Mouse (Mus musculus): ENCODE data around the gene Rbfox3. TPM values are rescaled to one million over a fixed set of nuclear protein-coding genes. Genes with fewer than 3 reads are reported as not detected.
"Not testable (repeated sequence)": the region's sequence is repeated elsewhere in the genome, so short reads cannot be mapped to it uniquely, and the experiment has no call there.

The Rbfox3 gene
- polyA plus RNA-seq, 1 experiment from 2014 or later = 0.37 TPM

- Histone ChIP-seq H3K27ac (ENCODE audit: low read depth, low read length) (no peak overlapping the region), H3K4me2 (replicated peaks; ENCODE audit: low read depth, low read length) (no peak overlapping the region), H3K27me3 (ENCODE audit: control insufficient read depth, insufficient read depth, low read length) (no peaks in the 10 kb centered on the region), H3K4me1 (ENCODE audit: control insufficient read depth, insufficient read depth, low read length) (no peaks in the 10 kb centered on the region), H3K4me3 (ENCODE audit: low read length) (no peak overlapping the region), H3K9me3 (ENCODE audit: control insufficient read depth, low read length) (no peaks in the 10 kb centered on the region), H3K36me3 (ENCODE audit: control insufficient read depth, insufficient read depth, low read length) (no peaks in the 10 kb centered on the region), H3K9ac (ENCODE audit: low read depth, low read length) (no peak overlapping the region)
- WGBS = 68% methylated on average over 10 of the region's 10 CpGs
- ATAC-seq (ENCODE audit: low FRiP score, low TSS enrichment) = no peak
Observed at GRCm38 (mm10) chr11:118792916-118793638, 118.3 kb downstream of the Rbfox3 start.

- no peak for ATAC-seq (ENCODE audit: low FRiP score, low TSS enrichment)
- 69% methylated on average over 9 of the region's 9 CpGs for WGBS
- Histone ChIP-seq H3K36me3 (ENCODE audit: control insufficient read depth, insufficient read depth, low read length) (no peaks in the 10 kb centered on the region), H3K27ac (ENCODE audit: low read depth, low read length) (no peak overlapping the region), H3K4me3 (ENCODE audit: low read length) (no peak overlapping the region), H3K9ac (ENCODE audit: low read depth, low read length) (no peak overlapping the region), H3K4me2 (replicated peaks; ENCODE audit: low read depth, low read length) (no peak overlapping the region), H3K9me3 (ENCODE audit: control insufficient read depth, low read length) (peaks cover 6% of the 10 kb centered on the region; the same call in 1 of the 2 replicates), H3K4me1 (ENCODE audit: control insufficient read depth, insufficient read depth, low read length) (no peaks in the 10 kb centered on the region), H3K27me3 (ENCODE audit: control insufficient read depth, insufficient read depth, low read length) (no peaks in the 10 kb centered on the region)
Observed at GRCm38 (mm10) chr11:118792163-118792915, 119.1 kb downstream of the Rbfox3 start.

- Histone ChIP-seq H3K27ac (ENCODE audit: low read depth, low read length) (no peak overlapping the region), H3K36me3 (ENCODE audit: control insufficient read depth, insufficient read depth, low read length) (no peaks in the 10 kb centered on the region), H3K4me3 (ENCODE audit: low read length) (no peak overlapping the region), H3K4me1 (ENCODE audit: control insufficient read depth, insufficient read depth, low read length) (no peaks in the 10 kb centered on the region), H3K9ac (ENCODE audit: low read depth, low read length) (no peak overlapping the region), H3K4me2 (replicated peaks; ENCODE audit: low read depth, low read length) (no peak overlapping the region), H3K27me3 (ENCODE audit: control insufficient read depth, insufficient read depth, low read length) (no peaks in the 10 kb centered on the region), H3K9me3 (ENCODE audit: control insufficient read depth, low read length) (peaks cover 6% of the 10 kb centered on the region; the same call in 1 of the 2 replicates)
- WGBS = 71% methylated on average over 6 of the region's 6 CpGs
- ATAC-seq (ENCODE audit: low FRiP score, low TSS enrichment) = no peak
Observed at GRCm38 (mm10) chr11:118791391-118791790, 120.0 kb downstream of the Rbfox3 start.

- Histone ChIP-seq H3K9ac (ENCODE audit: low read depth, low read length) (no peak overlapping the region), H3K4me1 (ENCODE audit: control insufficient read depth, insufficient read depth, low read length) (no peaks in the 10 kb centered on the region), H3K4me2 (replicated peaks; ENCODE audit: low read depth, low read length) (no peak overlapping the region), H3K9me3 (ENCODE audit: control insufficient read depth, low read length) (peaks cover 6% of the 10 kb centered on the region; the same call in 1 of the 2 replicates), H3K36me3 (ENCODE audit: control insufficient read depth, insufficient read depth, low read length) (no peaks in the 10 kb centered on the region), H3K27ac (ENCODE audit: low read depth, low read length) (no peak overlapping the region), H3K4me3 (ENCODE audit: low read length) (no peak overlapping the region), H3K27me3 (ENCODE audit: control insufficient read depth, insufficient read depth, low read length) (no peaks in the 10 kb centered on the region)
- ATAC-seq (ENCODE audit: low FRiP score, low TSS enrichment) = no peak
- WGBS = 93% methylated on average over 1 of the region's 1 CpGs
Observed at GRCm38 (mm10) chr11:118788091-118788490, 123.3 kb downstream of the Rbfox3 start.

GRCm38 (mm10) chr11:118782677-118783076 lies 128.7 kb downstream of the Rbfox3 start:
- Histone ChIP-seq H3K4me1 (ENCODE audit: control insufficient read depth, insufficient read depth, low read length) (no peaks in the 10 kb centered on the region), H3K9ac (ENCODE audit: low read depth, low read length) (no peak overlapping the region), H3K4me3 (ENCODE audit: low read length) (no peak overlapping the region), H3K27me3 (ENCODE audit: control insufficient read depth, insufficient read depth, low read length) (no peaks in the 10 kb centered on the region), H3K27ac (ENCODE audit: low read depth, low read length) (no peak overlapping the region), H3K36me3 (ENCODE audit: control insufficient read depth, insufficient read depth, low read length) (no peaks in the 10 kb centered on the region), H3K4me2 (replicated peaks; ENCODE audit: low read depth, low read length) (no peak overlapping the region), H3K9me3 (ENCODE audit: control insufficient read depth, low read length) (peaks cover 2% of the 10 kb centered on the region; the same call in 1 of the 2 replicates)
- WGBS = 86% methylated on average over 5 of the region's 5 CpGs
- ATAC-seq (ENCODE audit: low FRiP score, low TSS enrichment) = no peak

GRCm38 (mm10) chr11:118775753-118776152 lies 135.6 kb downstream of the Rbfox3 start:
- no peak overlapping the region for H3K4me3 ChIP-seq (ENCODE audit: low read length)
- WGBS = 19% methylated on average over 3 of the region's 3 CpGs
- no peaks in the 10 kb centered on the region for H3K27me3 ChIP-seq (ENCODE audit: control insufficient read depth, insufficient read depth, low read length)
- H3K36me3 ChIP-seq (ENCODE audit: control insufficient read depth, insufficient read depth, low read length) = no peaks in the 10 kb centered on the region
- no peak overlapping the region for H3K4me2 ChIP-seq (replicated peaks; ENCODE audit: low read depth, low read length)
- no peaks in the 10 kb centered on the region for H3K9me3 ChIP-seq (ENCODE audit: control insufficient read depth, low read length)
- H3K4me1 ChIP-seq (ENCODE audit: control insufficient read depth, insufficient read depth, low read length) = peaks cover 8% of the 10 kb centered on the region; the same call in 1 of the 2 replicates
- ATAC-seq (ENCODE audit: low FRiP score, low TSS enrichment) = no peak
- no peak overlapping the region for H3K27ac ChIP-seq (ENCODE audit: low read depth, low read length)
- no peak overlapping the region for H3K9ac ChIP-seq (ENCODE audit: low read depth, low read length)

GRCm38 (mm10) chr11:118774777-118775176 lies 136.6 kb downstream of the Rbfox3 start:
- 81% methylated on average over 2 of the region's 2 CpGs for WGBS
- H3K36me3 ChIP-seq (ENCODE audit: control insufficient read depth, insufficient read depth, low read length); H3K9ac ChIP-seq (ENCODE audit: low read depth, low read length); H3K4me1 ChIP-seq (ENCODE audit: control insufficient read depth, insufficient read depth, low read length); H3K9me3 ChIP-seq (ENCODE audit: control insufficient read depth, low read length); H3K27ac ChIP-seq (ENCODE audit: low read depth, low read length); H3K4me3 ChIP-seq (ENCODE audit: low read length); H3K27me3 ChIP-seq (ENCODE audit: control insufficient read depth, insufficient read depth, low read length); H3K4me2 ChIP-seq (replicated peaks; ENCODE audit: low read depth, low read length); ATAC-seq (ENCODE audit: low FRiP score, low TSS enrichment): not testable (repeated sequence)

GRCm38 (mm10) chr11:118773076-118773583 lies 138.3 kb downstream of the Rbfox3 start:
- no peaks in the 10 kb centered on the region for H3K9me3 ChIP-seq (ENCODE audit: control insufficient read depth, low read length)
- no peak overlapping the region for H3K4me3 ChIP-seq (ENCODE audit: low read length)
- ATAC-seq (ENCODE audit: low FRiP score, low TSS enrichment) = no peak
- no peaks in the 10 kb centered on the region for H3K36me3 ChIP-seq (ENCODE audit: control insufficient read depth, insufficient read depth, low read length)
- no peak overlapping the region for H3K4me2 ChIP-seq (replicated peaks; ENCODE audit: low read depth, low read length)
- no peak overlapping the region for H3K9ac ChIP-seq (ENCODE audit: low read depth, low read length)
- H3K27ac ChIP-seq (ENCODE audit: low read depth, low read length) = no peak overlapping the region
- 64% methylated on average over 12 of the region's 12 CpGs for WGBS
- no peaks in the 10 kb centered on the region for H3K27me3 ChIP-seq (ENCODE audit: control insufficient read depth, insufficient read depth, low read length)
- peaks cover 8% of the 10 kb centered on the region; the same call in 1 of the 2 replicates for H3K4me1 ChIP-seq (ENCODE audit: control insufficient read depth, insufficient read depth, low read length)

- H3K4me2 ChIP-seq (replicated peaks; ENCODE audit: low read depth, low read length) = no peak overlapping the region
- H3K27me3 ChIP-seq (ENCODE audit: control insufficient read depth, insufficient read depth, low read length) = no peaks in the 10 kb centered on the region
- WGBS = 77% methylated on average over 4 of the region's 4 CpGs
- no peaks in the 10 kb centered on the region for H3K9me3 ChIP-seq (ENCODE audit: control insufficient read depth, low read length)
- no peak overlapping the region for H3K4me3 ChIP-seq (ENCODE audit: low read length)
- H3K4me1 ChIP-seq (ENCODE audit: control insufficient read depth, insufficient read depth, low read length) = peaks cover 11% of the 10 kb centered on the region; the same call in 1 of the 2 replicates
- H3K27ac ChIP-seq (ENCODE audit: low read depth, low read length) = no peak overlapping the region
- no peak for ATAC-seq (ENCODE audit: low FRiP score, low TSS enrichment)
- no peak overlapping the region for H3K9ac ChIP-seq (ENCODE audit: low read depth, low read length)
- no peaks in the 10 kb centered on the region for H3K36me3 ChIP-seq (ENCODE audit: control insufficient read depth, insufficient read depth, low read length)
Observed at GRCm38 (mm10) chr11:118771358-118771757, 140.0 kb downstream of the Rbfox3 start.

All from kidney, embryonic 14.5 days (tissue).